Mouse (Mus musculus) kidney, adult 2 months (tissue): ENCODE measurements around the gene Atp8b5. TPM values are rescaled to one million over a fixed set of nuclear protein-coding genes. Genes with fewer than 3 reads are reported as not detected.

Source experiments
- DNase-seq: peaks from one replicate; pipeline ENCODE4 v3.0.0; 2021
- H3K27ac ChIP-seq: fragments of 200-500 bp; 2 replicates; pipeline ENCODE4 v1.5.1; 2012; ENCODE audit warnings: low read depth, low read length, control low read depth, inconsistent platforms; ENCODE audit not compliant: insufficient read depth
- H3K27me3 ChIP-seq: fragments of 200-500 bp; replicated peaks from 2 replicates; pipeline ENCODE4 v1.6.1; 2012; ENCODE audit warnings: mild to moderate bottlenecking, moderate library complexity, low read length, inconsistent platforms; ENCODE audit not compliant: control insufficient read depth, insufficient read depth
- H3K36me3 ChIP-seq: fragments of 200-500 bp; 2 replicates; pipeline ENCODE4 v1.6.1; 2012; ENCODE audit warnings: mild to moderate bottlenecking, moderate library complexity, low read length, inconsistent platforms; ENCODE audit not compliant: control insufficient read depth, insufficient read depth
- H3K4me1 ChIP-seq: fragments of 200-500 bp; 2 replicates; pipeline ENCODE4 v1.6.1; 2011; ENCODE audit warnings: low read length; ENCODE audit not compliant: control insufficient read depth, insufficient read depth
- H3K4me3 ChIP-seq: fragments of 200-500 bp; 2 replicates; pipeline ENCODE4 v1.5.1; 2011; ENCODE audit warnings: mild to moderate bottlenecking, low read depth, low read length, control low read depth; ENCODE audit not compliant: insufficient read depth
- CTCF ChIP-seq: fragments of 200-500 bp; conservative IDR thresholded peaks from 2 replicates; pipeline ENCODE4 v1.5.1; 2011; ENCODE audit warnings: low read depth, mild to moderate bottlenecking, control low read depth, low read length, moderate library complexity, mixed read lengths; ENCODE audit not compliant: insufficient read depth, insufficient read length
- POLR2A ChIP-seq: fragments of 200-500 bp; IDR thresholded peaks from one replicate; pipeline ENCODE4 v1.6.1; 2011; ENCODE audit warnings: low read depth, low read length, control low read depth
- WGBS: fragments of 180-500 bp; shearing (Covaris S2); methylation state at CpG from one replicate; pipeline ENCODE4 v1.1.7; 2018; 5-methylcytosine and 5-hydroxymethylcytosine counted together
- polyA plus RNA-seq: library from polyadenylated mRNA; depleted of rRNA; stranded (reverse); fragments of >200 nt; gene quantifications from 2 replicates; pipeline ENCODE4 v1.2.3, GENCODE M21; 2012

Atp8b5 gene
- polyA plus RNA-seq, 1 experiment: 0.38 TPM

DNA sequence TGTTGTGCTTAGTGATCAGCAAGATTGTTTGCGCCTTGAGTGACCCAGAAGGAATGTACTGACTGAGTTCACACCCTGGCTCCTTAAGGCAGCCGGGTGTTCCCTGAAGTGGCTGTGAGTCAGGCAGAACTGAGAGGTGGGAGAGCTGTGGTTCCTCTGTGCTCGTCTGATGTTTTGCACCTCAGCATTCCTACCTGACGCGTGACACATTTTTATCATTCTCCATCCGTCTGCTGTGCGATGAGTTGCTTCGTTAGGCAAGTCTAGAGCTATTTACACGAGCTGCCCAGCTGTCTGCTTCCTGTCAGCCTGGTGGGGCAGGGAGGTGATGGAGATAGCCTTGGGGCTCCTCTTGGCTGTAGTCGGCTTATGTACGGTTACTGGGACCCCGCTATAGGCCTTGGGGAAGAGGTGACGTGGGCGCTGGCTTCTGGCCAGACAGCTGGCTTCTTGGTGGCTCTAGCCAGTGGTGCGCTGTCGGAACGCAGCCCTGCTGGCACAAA, 131.9 kb downstream of the Atp8b5 start:
- H3K36me3 ChIP-seq: no peaks in the 10 kb centered on the region
- peak; percentile 63 for DNase-seq

DNA sequence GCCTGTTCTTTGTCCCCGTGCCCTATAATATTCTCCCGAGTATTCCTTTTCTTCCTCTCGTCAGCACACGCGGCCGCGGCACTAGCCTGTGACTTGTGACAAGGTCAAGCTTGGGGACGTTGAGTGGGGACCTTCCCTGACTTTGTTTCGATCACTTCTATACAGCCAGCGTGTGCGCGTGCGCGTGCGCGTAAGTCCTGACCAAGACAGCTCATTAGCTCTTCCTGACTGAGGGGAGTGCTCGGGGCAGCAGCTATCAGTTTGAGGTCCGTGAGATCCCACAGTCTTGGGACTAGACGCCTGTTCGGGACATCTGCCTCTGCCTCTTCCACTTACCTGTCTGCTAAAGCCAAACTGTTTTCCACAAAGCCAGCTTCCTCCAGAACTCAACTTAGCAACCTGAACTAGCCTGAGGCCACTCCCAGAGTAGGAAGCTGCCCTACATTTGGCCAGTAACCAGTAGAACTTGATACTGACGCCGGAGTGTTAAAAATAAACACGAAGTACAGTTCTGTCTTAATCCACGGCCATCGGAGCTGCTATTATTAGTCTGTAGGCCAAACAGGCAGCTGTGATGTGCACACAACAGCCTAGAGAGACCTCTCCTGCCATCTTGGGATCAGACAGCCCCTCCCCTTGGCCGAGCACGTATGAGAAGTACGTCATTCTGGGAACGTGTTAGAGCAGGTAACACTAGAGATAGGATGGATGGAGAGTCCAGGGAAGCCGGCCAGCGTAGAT, 132.6 kb downstream of the Atp8b5 start:
- H3K36me3 ChIP-seq: no peaks in the 10 kb centered on the region
- 47% methylated on average over 31 of the region's 31 CpGs for WGBS
- H3K27ac ChIP-seq: peak overlapping the region; percentile 87
- H3K27me3 ChIP-seq: no peaks in the 10 kb centered on the region
- DNase-seq: peak; percentile 66
- TF ChIP-seq POLR2A (no peak), CTCF (no peak)
- peaks cover 33% of the 10 kb centered on the region for H3K4me1 ChIP-seq
- peak overlapping the region; percentile 32 for H3K4me3 ChIP-seq

More for the DNA sequence above, 131.9 kb downstream of the Atp8b5 start:
- no peaks in the 10 kb centered on the region for H3K27me3 ChIP-seq
- H3K4me1 ChIP-seq: peaks cover 38% of the 10 kb centered on the region
- H3K4me3 ChIP-seq: peak overlapping the region; percentile 32; the same call in 1 of the 2 replicates
- 23% methylated on average over 17 of the region's 17 CpGs for WGBS
- TF ChIP-seq POLR2A (no peak), CTCF (no peak)
- peak overlapping the region; percentile 87 for H3K27ac ChIP-seq

DNA sequence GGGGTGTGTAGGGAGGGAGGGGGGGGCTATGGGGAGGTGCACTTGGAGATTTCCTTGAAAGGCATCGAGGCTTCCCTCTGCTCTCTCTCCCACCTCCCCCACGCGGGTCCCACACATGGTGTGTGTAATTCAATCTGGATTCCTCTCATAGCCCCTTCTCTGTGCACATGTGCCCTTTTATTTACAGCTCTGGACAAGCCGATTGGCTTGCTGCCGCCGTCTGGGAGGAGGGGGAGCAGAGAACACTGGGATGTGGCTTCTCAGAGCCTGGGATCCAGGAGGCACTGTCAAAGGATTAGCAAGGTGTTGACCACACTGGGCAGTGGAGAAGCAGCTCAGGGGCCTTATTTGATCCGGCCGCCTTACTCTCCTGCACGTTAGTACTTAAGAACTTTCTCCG, 134.0 kb downstream of the Atp8b5 start:
- no peak for DNase-seq
- H3K4me3 ChIP-seq: no peak overlapping the region
- no peaks in the 10 kb centered on the region for H3K36me3 ChIP-seq
- H3K27me3 ChIP-seq: no peaks in the 10 kb centered on the region
- peaks cover 33% of the 10 kb centered on the region for H3K4me1 ChIP-seq
- no peak overlapping the region for H3K27ac ChIP-seq
- no peak for TF ChIP-seq CTCF
- no peak for TF ChIP-seq POLR2A
- WGBS: 47% methylated on average over 10 of the region's 10 CpGs

DNA sequence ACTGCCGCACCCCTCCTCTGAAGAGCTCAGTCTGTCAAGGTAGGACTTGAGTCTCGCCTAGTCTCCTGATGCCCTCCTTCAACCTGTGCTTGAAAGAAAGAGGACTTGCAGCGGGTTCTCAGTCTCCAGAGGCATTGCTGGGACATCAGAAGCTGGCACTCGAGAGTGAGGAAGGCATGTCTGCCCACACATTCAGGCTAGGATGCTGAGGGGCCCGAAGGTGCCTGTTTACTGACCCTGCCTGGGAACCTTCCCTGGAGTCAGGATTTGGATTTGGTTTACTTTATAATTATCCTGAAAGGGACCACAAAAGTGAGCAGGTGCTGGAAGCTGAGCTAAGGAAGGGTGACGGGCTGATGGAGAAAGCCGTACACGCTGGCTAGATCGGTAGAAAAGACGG, 134.5 kb downstream of the Atp8b5 start:
- Histone ChIP-seq H3K36me3 (no peaks in the 10 kb centered on the region), H3K4me3 (no peak overlapping the region), H3K27me3 (no peaks in the 10 kb centered on the region), H3K4me1 (peaks cover 33% of the 10 kb centered on the region), H3K27ac (no peak overlapping the region)
- DNase-seq: no peak
- TF ChIP-seq POLR2A (no peak), CTCF (no peak)
- 81% methylated on average over 10 of the region's 10 CpGs for WGBS

DNA sequence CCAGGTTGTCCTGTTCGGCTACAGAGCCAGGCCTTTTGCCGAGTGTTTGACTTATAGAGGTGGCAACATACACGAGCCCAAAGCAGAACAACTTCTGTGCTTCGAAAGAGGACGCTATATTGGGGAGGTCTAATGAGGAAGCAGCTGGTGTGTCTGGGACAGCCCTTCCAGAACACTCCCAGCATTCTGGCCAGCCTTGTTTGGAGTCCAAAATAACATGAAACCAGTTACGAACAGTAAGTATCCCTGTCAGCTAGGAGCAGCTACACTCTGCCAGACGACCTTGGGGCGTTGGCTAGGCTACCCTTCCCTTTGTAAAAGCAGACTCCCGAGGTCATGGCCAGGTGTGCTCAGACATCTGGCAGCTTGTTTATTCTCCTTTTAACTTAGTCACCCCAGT, 135.3 kb downstream of the Atp8b5 start:
- Histone ChIP-seq H3K27ac (no peak overlapping the region), H3K4me3 (no peak overlapping the region), H3K4me1 (peaks cover 33% of the 10 kb centered on the region), H3K27me3 (no peaks in the 10 kb centered on the region), H3K36me3 (no peaks in the 10 kb centered on the region)
- DNase-seq: peak; percentile 23
- WGBS: 57% methylated on average over 9 of the region's 9 CpGs
- no peak for TF ChIP-seq CTCF
- TF ChIP-seq POLR2A: no peak

DNA sequence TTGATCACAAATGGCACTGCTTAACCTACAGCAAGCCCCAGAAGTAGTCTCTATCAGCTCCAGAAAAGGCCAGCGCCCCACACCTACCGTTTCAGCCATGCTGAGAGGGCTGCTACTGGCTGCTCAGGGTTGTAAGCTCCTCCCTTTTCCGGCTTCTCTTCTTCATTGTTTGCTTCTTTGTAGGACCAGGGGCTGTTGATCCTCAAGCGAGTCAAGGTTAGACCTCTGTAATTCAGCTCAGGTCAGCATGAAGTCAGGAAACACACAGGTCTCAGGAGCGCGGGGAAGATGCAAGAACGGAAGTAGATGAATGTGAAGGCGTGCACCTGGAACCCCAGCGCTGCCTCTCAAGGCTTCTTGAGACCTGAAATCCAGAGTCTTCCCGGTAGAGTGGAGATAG, 137.7 kb downstream of the Atp8b5 start:
- Histone ChIP-seq H3K36me3 (no peaks in the 10 kb centered on the region), H3K4me3 (no peak overlapping the region), H3K4me1 (peaks cover 19% of the 10 kb centered on the region), H3K27me3 (no peaks in the 10 kb centered on the region), H3K27ac (peak overlapping the region; percentile 89)
- DNase-seq: no peak
- TF ChIP-seq CTCF (no peak), POLR2A (no peak)
- 88% methylated on average over 10 of the region's 10 CpGs for WGBS

DNA sequence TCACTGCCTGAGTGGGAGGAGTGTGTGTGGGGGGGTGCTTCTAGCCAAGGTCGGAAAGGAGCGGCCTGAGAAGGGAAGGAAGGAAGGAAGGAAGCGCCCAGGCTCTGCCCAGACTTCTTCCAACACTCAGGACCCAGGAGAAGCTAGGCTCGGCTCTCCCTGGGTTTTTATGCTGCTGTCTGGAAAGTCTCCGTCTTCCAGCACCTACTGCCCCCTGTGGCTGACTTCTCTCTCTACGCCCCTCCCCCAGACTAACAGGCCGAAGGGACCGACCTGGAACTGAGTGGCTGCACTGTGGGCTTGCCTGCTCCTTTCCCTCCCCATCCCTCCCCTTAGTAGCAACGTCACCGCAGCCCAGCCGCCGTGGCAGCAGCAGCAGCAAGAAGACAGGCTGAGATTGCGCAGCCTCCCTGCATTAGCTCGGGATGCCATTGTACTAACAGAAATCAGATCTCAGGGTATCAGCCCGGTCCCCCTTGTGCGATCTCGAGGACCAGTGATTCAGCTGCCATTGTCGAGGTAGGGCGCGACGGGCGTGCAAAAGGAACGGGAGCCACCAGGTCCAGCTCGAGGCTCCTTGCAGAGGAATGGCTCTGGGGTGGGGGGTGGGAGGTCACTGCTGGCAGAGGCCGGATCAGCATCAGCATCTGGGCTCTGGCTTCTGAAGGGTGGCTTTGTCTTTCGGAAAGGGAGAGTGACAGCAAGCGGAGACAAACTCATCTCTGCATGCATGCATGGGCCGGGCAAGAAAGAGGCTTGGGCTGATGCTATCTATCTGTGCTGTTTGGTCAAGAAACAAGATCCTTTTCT, 139.4 kb downstream of the Atp8b5 start:
- TF ChIP-seq POLR2A: peak; percentile 25
- peak; percentile 55 for TF ChIP-seq CTCF
- Histone ChIP-seq H3K27ac (peak overlapping the region; percentile 89), H3K27me3 (no peaks in the 10 kb centered on the region), H3K4me3 (peak overlapping the region; percentile 48), H3K36me3 (no peaks in the 10 kb centered on the region), H3K4me1 (peaks cover 12% of the 10 kb centered on the region)
- 14% methylated on average over 28 of the region's 28 CpGs for WGBS
- DNase-seq: peak; percentile 92
